Mouse (Mus musculus) neural tube, embryonic 13.5 days (tissue): ENCODE data around the gene Scgb1c1. TPM values are rescaled to one million over a fixed set of nuclear protein-coding genes. Genes with fewer than 3 reads are reported as not detected.
"Not testable (repeated sequence)": the region's sequence is repeated elsewhere in the genome, so short reads cannot be mapped to it uniquely, and the experiment has no call there.

Experiments
- ATAC-seq: fragments of 200-750 bp; cut with Nextera tagmentation; 2 replicates; pipeline ENCODE4 v1.8.0; 2017; ENCODE audit warnings: low read depth, mild to moderate bottlenecking, moderate TSS enrichment, moderate library complexity
- H3K27ac ChIP-seq: fragments of 300-500 bp; sonication (generic); replicated peaks from 2 replicates; pipeline ENCODE4 v1.5.1; 2015; ENCODE audit warnings: moderate library complexity, mild to moderate bottlenecking, inconsistent platforms
- H3K27me3 ChIP-seq: fragments of 300-500 bp; sonication (generic); 2 replicates; pipeline ENCODE4 v1.6.1; 2015; ENCODE audit warnings: mild to moderate bottlenecking, inconsistent platforms
- H3K36me3 ChIP-seq: fragments of 300-500 bp; sonication (generic); 2 replicates; pipeline ENCODE4 v1.6.1; 2015; ENCODE audit warnings: mild to moderate bottlenecking, inconsistent platforms
- H3K4me1 ChIP-seq: fragments of 300-500 bp; sonication (generic); replicated peaks from 2 replicates; pipeline ENCODE4 v1.6.1; 2015; ENCODE audit warnings: inconsistent platforms
- H3K4me2 ChIP-seq: fragments of 300-500 bp; sonication (generic); 2 replicates; pipeline ENCODE4 v1.6.1; 2015; ENCODE audit warnings: inconsistent platforms, mild to moderate bottlenecking, moderate library complexity
- H3K4me3 ChIP-seq: fragments of 300-500 bp; sonication (generic); 2 replicates; pipeline ENCODE4 v1.5.1; 2015; ENCODE audit warnings: mild to moderate bottlenecking, inconsistent platforms
- H3K9ac ChIP-seq: fragments of 300-500 bp; sonication (generic); 2 replicates; pipeline ENCODE4 v1.6.1; 2015; ENCODE audit warnings: moderate library complexity, mild to moderate bottlenecking, inconsistent platforms
- H3K9me3 ChIP-seq: fragments of 300-500 bp; sonication (generic); 2 replicates; pipeline ENCODE4 v1.6.1; 2016; ENCODE audit warnings: inconsistent platforms
- WGBS: fragments of 180-500 bp; shearing (Covaris S2); methylation state at CpG from one replicate; pipeline ENCODE4 v1.1.7; 2015; 5-methylcytosine and 5-hydroxymethylcytosine counted together
- polyA plus RNA-seq: library from polyadenylated mRNA; unstranded; fragments of >200 nt; fragmentation: Nextera tagmentation; extraction: Ambion mirVana; gene quantifications from 2 replicates; pipeline ENCODE4 v1.2.1, GENCODE M21; 2015

The Scgb1c1 gene
- polyA plus RNA-seq, 1 experiment from 2014 or later: not detected

DNA sequence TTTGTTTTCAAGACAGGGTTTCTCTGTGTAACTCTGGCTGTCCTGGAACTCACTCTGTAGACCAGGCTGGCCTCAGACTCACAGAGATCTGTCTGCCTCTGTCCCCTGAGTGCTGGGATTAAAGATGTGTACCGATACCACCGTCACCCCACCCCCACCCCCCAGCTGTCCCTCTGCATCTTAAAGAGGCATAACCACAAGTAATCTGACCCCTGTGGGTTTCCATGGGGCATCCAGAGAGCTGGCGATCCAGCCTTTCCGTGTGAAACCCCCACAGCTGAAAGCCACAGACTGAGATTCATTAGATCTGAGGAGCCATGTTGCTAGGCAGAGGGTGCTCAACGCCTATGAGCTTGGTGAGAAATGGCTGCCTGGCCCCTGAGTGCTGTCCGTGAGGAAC lies 14.7 kb downstream of the Scgb1c1 start:
- Histone ChIP-seq H3K4me2 (peak overlapping the region; percentile 99; the same call in 1 of the 2 replicates), H3K4me1 (peaks cover 37% of the 10 kb centered on the region), H3K9me3 (no peaks in the 10 kb centered on the region), H3K27ac (no peak overlapping the region), H3K36me3 (peaks cover 66% of the 10 kb centered on the region), H3K27me3 (no peaks in the 10 kb centered on the region), H3K4me3 (no peak overlapping the region), H3K9ac (0 out of 2 replicates have a peak overlapping the region, but pooled peaks have one; percentile 0)
- no peak for ATAC-seq
- WGBS: 71% methylated on average over 6 of the region's 6 CpGs

DNA sequence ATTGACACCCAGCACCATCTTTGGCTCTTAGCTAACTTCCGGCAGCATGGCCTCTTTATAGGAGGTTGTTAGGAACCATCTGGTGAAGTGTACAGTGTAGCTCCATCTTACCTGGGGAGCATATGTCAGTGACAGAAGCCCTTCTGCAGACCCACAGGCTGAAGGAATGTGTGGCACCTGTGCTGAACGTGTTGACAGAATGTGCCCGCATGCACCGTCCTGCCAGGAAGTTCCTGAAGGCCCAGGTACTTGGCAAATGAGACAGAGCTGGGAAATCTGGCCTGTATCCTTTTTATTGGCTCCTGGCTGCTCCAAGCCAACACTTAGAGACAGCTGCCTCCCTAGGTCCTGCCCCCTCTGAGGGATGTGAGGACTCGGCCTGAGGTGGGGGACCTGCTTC lies 15.4 kb downstream of the Scgb1c1 start:
- Histone ChIP-seq H3K4me2 (no peak overlapping the region), H3K36me3 (peaks cover 66% of the 10 kb centered on the region), H3K4me3 (no peak overlapping the region), H3K9ac (no peak overlapping the region), H3K4me1 (peaks cover 30% of the 10 kb centered on the region), H3K27me3 (no peaks in the 10 kb centered on the region), H3K9me3 (no peaks in the 10 kb centered on the region), H3K27ac (no peak overlapping the region)
- 92% methylated on average over 5 of the region's 5 CpGs for WGBS
- ATAC-seq: no peak

DNA sequence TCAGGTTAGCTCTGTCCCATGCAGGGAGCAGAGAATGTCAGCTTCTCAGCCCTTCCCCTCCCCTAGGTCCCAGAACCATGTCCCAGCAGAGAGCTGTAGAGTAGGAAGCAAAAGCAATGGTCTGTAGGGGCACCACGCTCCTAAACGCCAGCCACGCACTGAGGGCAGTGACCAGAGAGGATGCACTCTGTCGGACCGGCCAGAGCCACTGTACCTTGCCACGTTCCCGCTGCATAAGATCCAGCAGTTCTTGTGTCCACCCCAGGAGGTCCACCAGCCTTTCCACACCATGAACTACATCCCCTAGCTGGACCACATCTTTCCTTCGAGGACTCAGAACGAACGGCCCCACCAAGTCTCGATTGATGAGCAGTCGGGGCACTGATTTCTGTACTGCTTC lies 19.4 kb downstream of the Scgb1c1 start:
- WGBS: 91% methylated on average over 12 of the region's 12 CpGs
- H3K36me3 ChIP-seq: peaks cover 74% of the 10 kb centered on the region

DNA sequence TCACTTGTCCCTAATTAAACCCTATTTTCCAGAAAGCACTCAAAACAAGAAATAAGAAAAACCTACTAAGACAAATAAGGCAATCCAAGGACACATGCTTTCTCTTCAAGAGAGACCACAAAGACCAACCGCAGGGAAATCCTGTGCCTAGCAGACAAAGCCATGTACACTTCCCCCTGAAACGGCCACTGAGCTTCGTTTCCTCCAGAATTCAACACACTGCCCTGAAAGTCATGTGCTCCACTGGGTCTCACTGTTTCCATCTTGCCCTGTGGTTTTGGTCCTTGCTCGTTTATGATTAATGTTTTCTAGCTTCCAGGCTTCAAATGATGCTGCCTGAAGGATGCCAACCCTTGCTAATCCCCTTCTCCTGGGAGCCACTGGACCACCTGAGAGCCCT lies 28.9 kb downstream of the Scgb1c1 start:
- H3K4me1 ChIP-seq: no peaks in the 10 kb centered on the region
- H3K9me3 ChIP-seq: no peaks in the 10 kb centered on the region
- peaks cover 51% of the 10 kb centered on the region for H3K36me3 ChIP-seq
- WGBS: 91% methylated on average over 4 of the region's 4 CpGs
- no peak overlapping the region for H3K4me2 ChIP-seq
- no peak overlapping the region for H3K9ac ChIP-seq
- H3K4me3 ChIP-seq: no peak overlapping the region
- ATAC-seq: no peak
- no peak overlapping the region for H3K27ac ChIP-seq
- H3K27me3 ChIP-seq: no peaks in the 10 kb centered on the region

More for the DNA sequence above, 19.4 kb downstream of the Scgb1c1 start:
- ATAC-seq: no peak
- Histone ChIP-seq H3K4me2 (no peak overlapping the region), H3K27me3 (no peaks in the 10 kb centered on the region), H3K27ac (no peak overlapping the region), H3K4me3 (no peak overlapping the region), H3K9me3 (no peaks in the 10 kb centered on the region), H3K4me1 (peaks cover 8% of the 10 kb centered on the region), H3K9ac (no peak overlapping the region)

DNA sequence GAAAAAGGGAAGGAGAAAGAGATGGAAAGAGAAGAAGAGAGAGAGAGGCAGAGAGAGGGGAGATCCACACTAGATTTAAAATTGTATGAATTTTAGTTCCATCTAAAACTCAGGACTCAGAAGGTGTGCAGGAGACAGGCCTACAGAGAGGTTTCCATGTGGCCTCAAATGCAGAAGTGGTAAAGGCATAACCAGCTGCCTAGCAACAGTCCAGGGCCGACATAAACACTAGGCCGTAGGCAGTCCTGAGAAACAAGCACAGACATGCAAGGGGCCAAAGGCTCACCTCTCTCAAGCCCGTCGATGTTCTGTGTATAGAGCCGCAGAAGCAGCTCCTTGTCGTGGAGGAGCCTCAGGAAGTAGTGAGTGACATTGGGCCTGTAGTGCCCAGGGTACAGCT lies 32.0 kb downstream of the Scgb1c1 start:
- WGBS: 87% methylated on average over 6 of the region's 6 CpGs
- H3K36me3 ChIP-seq: peaks cover 38% of the 10 kb centered on the region
- no peak for ATAC-seq
- H3K4me2 ChIP-seq: no peak overlapping the region
- H3K4me3 ChIP-seq: no peak overlapping the region
- no peaks in the 10 kb centered on the region for H3K27me3 ChIP-seq
- H3K4me1 ChIP-seq: peaks cover 10% of the 10 kb centered on the region
- no peak overlapping the region for H3K9ac ChIP-seq
- H3K27ac ChIP-seq: no peak overlapping the region
- no peaks in the 10 kb centered on the region for H3K9me3 ChIP-seq

DNA sequence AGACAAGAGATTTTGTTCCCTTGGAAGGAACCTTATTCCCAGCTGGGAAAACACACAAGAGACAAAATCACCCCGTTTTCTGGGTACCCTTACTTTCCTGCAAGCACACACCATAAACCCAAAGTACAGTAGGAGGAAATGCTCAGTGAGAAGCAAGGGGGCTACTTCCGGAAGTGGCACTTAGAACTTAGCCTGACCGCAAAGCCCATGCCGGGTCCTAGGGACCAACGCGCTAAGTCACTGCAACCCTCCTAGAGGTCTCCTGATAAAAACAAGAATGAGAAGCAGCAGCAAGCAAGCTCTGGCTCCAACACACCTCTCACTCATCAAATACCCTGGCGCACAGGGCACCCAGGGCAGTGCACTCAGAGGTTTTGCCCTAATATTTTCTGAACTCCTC lies 34.0 kb downstream of the Scgb1c1 start:
- H3K4me2 ChIP-seq: no peak overlapping the region
- 94% methylated on average over 7 of the region's 7 CpGs for WGBS
- no peak overlapping the region for H3K9ac ChIP-seq
- H3K27ac ChIP-seq: no peak overlapping the region
- H3K36me3 ChIP-seq: peaks cover 37% of the 10 kb centered on the region
- H3K27me3 ChIP-seq: no peaks in the 10 kb centered on the region
- H3K4me1 ChIP-seq: peaks cover 26% of the 10 kb centered on the region
- H3K9me3 ChIP-seq: no peaks in the 10 kb centered on the region
- no peak for ATAC-seq
- no peak overlapping the region for H3K4me3 ChIP-seq

DNA sequence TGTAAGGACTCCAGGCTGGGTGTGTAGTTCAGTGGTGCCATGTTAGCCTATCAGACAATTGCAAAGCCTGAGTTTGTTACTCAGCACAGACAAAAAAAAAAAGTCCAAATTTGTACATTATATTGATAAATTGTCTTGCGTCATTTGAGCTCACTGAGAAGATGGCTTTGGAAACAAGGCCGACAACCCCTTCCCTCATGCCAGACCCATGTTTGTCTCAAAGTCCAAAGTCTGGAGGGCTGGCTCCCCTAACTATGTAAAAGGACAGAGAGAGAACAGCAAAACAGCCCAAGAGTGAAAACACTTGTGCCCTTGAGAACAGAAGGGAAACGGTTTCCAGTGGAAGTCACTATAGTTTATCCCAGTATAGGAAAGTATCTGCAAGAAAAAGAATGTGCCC lies 35.1 kb downstream of the Scgb1c1 start:
- no peaks in the 10 kb centered on the region for H3K9me3 ChIP-seq
- no peak overlapping the region for H3K27ac ChIP-seq
- peak overlapping the region; percentile 69; the same call in 1 of the 2 replicates for H3K4me2 ChIP-seq
- peak overlapping the region; percentile 18; the same call in 1 of the 2 replicates for H3K9ac ChIP-seq
- H3K36me3 ChIP-seq: peaks cover 35% of the 10 kb centered on the region
- 90% methylated on average over 3 of the region's 3 CpGs for WGBS
- H3K4me3 ChIP-seq: 0 out of 2 replicates have a peak overlapping the region, but pooled peaks have one; percentile 91
- no peaks in the 10 kb centered on the region for H3K27me3 ChIP-seq
- ATAC-seq: no peak
- H3K4me1 ChIP-seq: peaks cover 26% of the 10 kb centered on the region

DNA sequence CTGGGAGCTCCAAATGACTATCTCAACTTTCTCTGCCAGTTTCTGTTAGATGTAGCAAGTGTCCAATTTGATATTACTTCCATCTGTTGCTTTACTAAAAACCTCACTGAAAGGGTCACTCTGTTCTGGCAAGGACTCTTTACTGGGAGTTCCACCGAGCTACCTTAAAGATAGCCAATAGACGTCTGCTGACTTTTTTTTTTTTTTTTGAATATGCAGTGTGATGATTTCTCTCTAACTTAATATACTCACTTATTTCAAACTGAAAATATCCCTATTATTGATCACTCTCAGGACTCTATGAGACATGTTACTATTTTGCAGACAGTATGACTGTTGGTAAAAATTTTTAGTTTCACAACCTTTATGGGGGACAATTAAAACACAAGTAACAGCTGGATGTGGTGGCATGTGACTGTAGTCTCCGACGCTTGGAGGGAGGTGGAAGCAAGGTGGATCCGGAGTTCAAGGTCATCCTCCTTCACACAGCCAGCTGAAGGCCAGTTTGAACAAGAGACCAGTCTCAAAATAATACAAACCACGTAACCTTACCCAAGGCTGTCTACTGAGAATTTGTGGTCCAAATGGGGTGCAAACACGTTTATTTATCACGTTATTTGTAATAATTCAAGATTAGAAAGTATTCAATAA lies 35.6 kb downstream of the Scgb1c1 start:
- H3K9ac ChIP-seq: peak overlapping the region; percentile 93
- peak overlapping the region; percentile 91 for H3K4me3 ChIP-seq
- WGBS: 26% methylated on average over 8 of the region's 8 CpGs
- peaks cover 35% of the 10 kb centered on the region for H3K36me3 ChIP-seq
- peak overlapping the region; percentile 69 for H3K4me2 ChIP-seq
- no peak for ATAC-seq
- H3K27me3 ChIP-seq: no peaks in the 10 kb centered on the region
- peaks cover 26% of the 10 kb centered on the region for H3K4me1 ChIP-seq
- H3K27ac ChIP-seq: peak overlapping the region; percentile 86
- no peaks in the 10 kb centered on the region for H3K9me3 ChIP-seq

DNA sequence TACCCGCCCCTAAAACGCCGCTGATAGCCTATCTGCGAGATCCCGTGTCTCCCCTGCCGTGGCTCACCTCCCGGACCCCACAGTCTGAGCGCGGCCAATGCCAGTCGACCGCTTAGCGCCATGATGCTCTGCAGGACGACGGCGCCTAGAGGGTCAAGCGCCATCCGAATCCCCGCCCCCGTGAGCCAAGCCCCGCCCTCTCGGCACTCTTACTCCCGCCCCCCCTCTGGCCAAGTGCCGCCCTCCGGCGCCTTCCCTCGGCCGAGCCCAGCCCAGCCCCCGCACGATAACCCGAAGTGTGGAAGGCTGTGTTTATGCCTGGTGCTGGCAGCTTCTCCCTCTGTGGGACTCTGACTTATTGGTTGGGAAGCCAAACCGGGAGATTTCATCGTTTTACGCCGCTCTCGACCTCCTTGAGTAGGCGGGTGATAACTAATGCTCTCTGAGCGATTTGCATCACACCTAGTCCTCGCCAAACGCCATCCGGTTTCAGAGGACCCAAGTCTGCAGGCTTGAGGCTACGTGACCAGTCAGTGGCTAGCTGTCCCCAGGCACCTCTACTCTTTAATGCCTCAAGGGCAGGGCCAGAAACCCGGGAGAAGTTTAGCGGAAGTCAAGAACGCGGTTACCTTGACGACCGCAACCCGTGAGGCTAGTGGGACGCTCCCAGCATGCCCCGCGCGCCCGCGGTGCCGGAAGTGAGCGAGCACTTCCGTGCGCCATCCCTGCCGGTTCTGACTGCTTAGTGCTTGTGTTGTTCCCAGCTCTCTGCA lies 36.5 kb downstream of the Scgb1c1 start, which contains the start of the genes Psmd13 and Sirt3:
Gene Psmd13, plus strand, starts transcription at position 273 of the 773 bp plus-strand sequence.
Gene Sirt3, minus strand, starts transcription at position 614 of the 773 bp plus-strand sequence.
- Histone ChIP-seq H3K4me1 (peaks cover 26% of the 10 kb centered on the region), H3K9ac (peak within 1 kb of the TSS; percentile 93), H3K4me2 (peak within 1 kb of the TSS; percentile 69), H3K9me3 (no peaks in the 10 kb centered on the region), H3K27me3 (no peaks in the 10 kb centered on the region), H3K27ac (peak within 1 kb of the TSS; percentile 86), H3K4me3 (peak within 1 kb of the TSS; percentile 91), H3K36me3 (peaks cover 35% of the 10 kb centered on the region)
- WGBS: under 1% methylated on average over 59 of the region's 59 CpGs
- ATAC-seq: peak; percentile 98

DNA sequence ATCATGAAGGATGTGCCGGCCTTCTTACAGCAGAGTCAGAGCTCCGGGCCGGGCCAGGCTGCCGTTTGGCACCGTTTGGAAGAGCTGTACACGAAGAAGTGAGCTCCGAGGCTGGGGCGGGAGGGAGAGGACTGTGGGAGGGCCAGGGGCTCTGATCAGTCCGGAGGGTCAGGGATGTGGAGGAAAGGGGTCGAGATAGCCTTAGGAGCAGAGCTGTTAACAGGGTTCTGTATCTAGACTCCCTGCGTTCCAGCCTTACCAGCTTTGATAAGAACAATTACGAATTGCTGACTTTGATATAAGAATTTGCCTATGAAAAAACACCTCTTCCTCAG lies 37.1 kb downstream of the Scgb1c1 start:
- ATAC-seq: peak; percentile 70
- no peaks in the 10 kb centered on the region for H3K9me3 ChIP-seq
- peak overlapping the region; percentile 86 for H3K27ac ChIP-seq
- under 1% methylated on average over 12 of the region's 12 CpGs for WGBS
- H3K36me3 ChIP-seq: peaks cover 35% of the 10 kb centered on the region
- peak overlapping the region; percentile 91 for H3K4me3 ChIP-seq
- H3K9ac ChIP-seq: peak overlapping the region; percentile 93
- H3K27me3 ChIP-seq: no peaks in the 10 kb centered on the region
- H3K4me2 ChIP-seq: peak overlapping the region; percentile 69
- peaks cover 26% of the 10 kb centered on the region for H3K4me1 ChIP-seq

DNA sequence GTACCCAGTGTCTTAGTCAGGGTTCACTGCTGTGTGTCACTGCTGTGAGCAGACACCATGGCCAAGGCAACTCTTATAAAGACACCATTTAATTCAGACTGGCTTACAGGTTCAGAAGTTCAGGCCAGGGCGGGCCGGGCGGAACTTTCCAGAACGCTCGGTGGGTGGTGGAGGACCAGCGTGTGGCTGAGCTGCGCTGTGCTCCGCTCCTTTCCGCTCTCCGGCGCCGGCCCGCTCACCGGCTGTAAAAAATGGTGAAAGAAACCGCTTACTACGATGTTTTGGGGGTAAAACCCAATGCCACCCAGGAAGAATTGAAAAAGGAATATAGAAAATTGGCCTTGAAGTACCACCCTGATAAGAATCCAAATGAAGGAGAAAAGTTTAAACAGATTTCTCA lies 45.3 kb downstream of the Scgb1c1 start:
- peaks cover 82% of the 10 kb centered on the region for H3K36me3 ChIP-seq
- H3K4me3 ChIP-seq, H3K4me2 ChIP-seq, H3K9me3 ChIP-seq, H3K27ac ChIP-seq, ATAC-seq, H3K4me1 ChIP-seq, H3K9ac ChIP-seq, H3K27me3 ChIP-seq: not testable (repeated sequence)
- 95% methylated on average over 16 of the region's 16 CpGs for WGBS

DNA sequence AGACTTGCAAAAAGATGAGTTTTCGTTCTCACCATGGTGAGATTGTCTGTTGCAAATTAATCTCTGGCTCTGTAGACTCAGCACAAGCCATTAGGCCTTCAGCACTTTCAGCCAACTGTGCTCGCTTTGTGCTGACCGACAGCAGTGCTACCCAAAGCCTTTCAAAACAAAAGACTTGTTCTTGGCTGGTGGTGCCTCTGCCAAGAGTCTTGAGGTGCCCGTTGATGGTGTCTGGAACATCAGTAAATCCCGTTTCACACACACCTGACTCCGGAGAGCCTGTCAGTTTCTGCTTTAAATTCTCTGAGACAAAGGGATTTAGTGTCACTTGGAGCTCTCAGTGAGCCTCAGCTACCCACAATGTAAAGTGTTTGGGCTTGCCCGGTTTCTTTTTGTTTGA lies 48.7 kb downstream of the Scgb1c1 start:
- Histone ChIP-seq H3K27me3 (no peaks in the 10 kb centered on the region), H3K27ac (no peak overlapping the region), H3K36me3 (peaks cover 82% of the 10 kb centered on the region), H3K4me3 (no peak overlapping the region), H3K9ac (no peak overlapping the region), H3K9me3 (no peaks in the 10 kb centered on the region), H3K4me2 (no peak overlapping the region), H3K4me1 (no peaks in the 10 kb centered on the region)
- ATAC-seq: no peak
- 93% methylated on average over 7 of the region's 7 CpGs for WGBS
